Mouse (Mus musculus) erythroblast, embryonic 14.5 days (primary cell): ENCODE measurements around the gene Extl2. TPM values are rescaled to one million over a fixed set of nuclear protein-coding genes. Genes with fewer than 3 reads are reported as not detected.

Experiments
- H3K27me3 ChIP-seq: 2 replicates; pipeline ENCODE4 v1.6.1; 2012; ENCODE audit warnings: inconsistent platforms; ENCODE audit not compliant: control insufficient read depth
- H3K36me3 ChIP-seq: 2 replicates; pipeline ENCODE4 v1.6.1; 2012; ENCODE audit warnings: mild to moderate bottlenecking, inconsistent platforms; ENCODE audit not compliant: control insufficient read depth
- H3K4me1 ChIP-seq: 2 replicates; pipeline ENCODE4 v1.6.1; 2012; ENCODE audit warnings: inconsistent platforms; ENCODE audit not compliant: control insufficient read depth
- H3K4me3 ChIP-seq: replicated peaks from 2 replicates; pipeline ENCODE3; 2012; ENCODE audit warnings: moderate library complexity, mild to moderate bottlenecking, inconsistent platforms
- H3K9me3 ChIP-seq: 2 replicates; pipeline ENCODE4 v1.6.1; 2012; ENCODE audit warnings: low read length, inconsistent platforms, mixed read lengths; ENCODE audit not compliant: control insufficient read depth
- GATA1 ChIP-seq: IDR thresholded peaks from 2 replicates; pipeline ENCODE4 v1.6.1; 2012; ENCODE audit warnings: low read length, inconsistent platforms, mixed read lengths
- TAL1 ChIP-seq: IDR thresholded peaks from 3 replicates; pipeline ENCODE4 v1.6.1; 2012; ENCODE audit warnings: low read length, inconsistent platforms, mixed read lengths
- polyA plus RNA-seq: library from polyadenylated mRNA; stranded (reverse); fragments of >175 nt; gene quantifications from 2 replicates; pipeline ENCODE4 v1.2.3, GENCODE M21; 2012

Extl2 gene
- polyA plus RNA-seq, 1 experiment: not detected

DNA sequence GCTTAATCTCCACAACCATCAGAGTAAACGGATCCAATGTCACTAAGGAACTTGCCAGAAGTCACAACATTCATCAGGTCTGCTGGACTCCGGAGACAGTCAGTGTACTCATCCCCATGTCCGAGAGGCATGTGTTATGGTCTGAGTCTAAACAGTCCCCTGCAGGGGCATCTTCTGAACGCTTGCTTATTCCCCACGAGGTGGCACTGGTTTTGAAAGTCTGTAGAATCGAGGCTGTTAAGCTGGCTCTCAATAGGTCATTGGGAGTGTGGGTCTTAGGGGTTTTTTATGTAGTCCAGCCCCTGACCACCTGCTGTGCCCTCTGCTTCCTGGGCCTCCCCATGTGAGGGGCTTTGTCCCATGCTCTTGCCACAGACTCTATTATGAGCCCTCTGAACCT, 49.8 kb downstream of the Extl2 start:
- no peaks in the 10 kb centered on the region for H3K36me3 ChIP-seq
- no peaks in the 10 kb centered on the region for H3K9me3 ChIP-seq
- TF ChIP-seq TAL1 (no peak), GATA1 (no peak)
- H3K27me3 ChIP-seq: no peaks in the 10 kb centered on the region
- no peaks in the 10 kb centered on the region for H3K4me1 ChIP-seq
- no peak overlapping the region for H3K4me3 ChIP-seq

DNA sequence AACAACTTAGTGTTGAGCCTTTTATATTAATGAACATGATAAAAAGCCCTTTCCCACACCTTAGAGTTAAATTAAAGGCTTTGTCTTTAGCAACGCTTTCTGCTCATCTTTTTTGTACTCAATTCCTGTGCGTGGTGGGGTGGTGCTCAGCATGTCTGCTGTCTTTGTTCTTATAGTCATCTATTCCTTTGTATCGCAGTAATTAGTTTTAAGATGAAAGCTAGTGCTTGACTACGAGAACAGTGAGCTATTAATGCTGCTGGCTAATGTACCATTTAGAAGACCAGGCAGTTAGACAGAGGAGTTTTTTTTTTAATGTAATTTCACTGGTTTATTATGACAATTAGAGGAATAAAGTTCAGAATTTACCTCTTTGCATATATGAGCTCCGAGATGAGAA, 53.1 kb downstream of the Extl2 start:
- TF ChIP-seq GATA1: no peak
- Histone ChIP-seq H3K9me3 (no peaks in the 10 kb centered on the region), H3K4me3 (no peak overlapping the region), H3K36me3 (no peaks in the 10 kb centered on the region), H3K4me1 (no peaks in the 10 kb centered on the region), H3K27me3 (no peaks in the 10 kb centered on the region)

DNA sequence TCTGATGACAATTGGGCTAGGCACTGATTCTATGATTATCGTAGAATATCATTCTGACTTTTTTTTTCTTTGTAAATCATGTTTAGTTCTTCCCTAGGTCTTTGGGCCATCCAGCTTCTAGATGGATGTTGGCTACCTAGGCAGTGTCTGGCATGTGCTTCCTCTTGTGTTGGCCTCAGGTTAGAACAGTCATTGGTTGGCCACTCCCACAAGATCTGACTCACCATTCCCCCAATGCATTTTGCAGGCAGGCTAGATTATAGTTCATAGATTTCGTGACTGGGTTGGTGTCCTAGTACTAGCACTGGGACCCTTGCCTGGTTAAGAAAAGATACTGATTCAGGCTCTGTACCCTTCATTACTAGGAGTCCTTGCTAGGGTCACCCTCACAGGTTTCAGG, 54.9 kb downstream of the Extl2 start:
- Histone ChIP-seq H3K4me1 (no peaks in the 10 kb centered on the region), H3K4me3 (no peak overlapping the region), H3K9me3 (no peaks in the 10 kb centered on the region), H3K27me3 (no peaks in the 10 kb centered on the region), H3K36me3 (no peaks in the 10 kb centered on the region)
- TF ChIP-seq TAL1 (no peak), GATA1 (no peak)

DNA sequence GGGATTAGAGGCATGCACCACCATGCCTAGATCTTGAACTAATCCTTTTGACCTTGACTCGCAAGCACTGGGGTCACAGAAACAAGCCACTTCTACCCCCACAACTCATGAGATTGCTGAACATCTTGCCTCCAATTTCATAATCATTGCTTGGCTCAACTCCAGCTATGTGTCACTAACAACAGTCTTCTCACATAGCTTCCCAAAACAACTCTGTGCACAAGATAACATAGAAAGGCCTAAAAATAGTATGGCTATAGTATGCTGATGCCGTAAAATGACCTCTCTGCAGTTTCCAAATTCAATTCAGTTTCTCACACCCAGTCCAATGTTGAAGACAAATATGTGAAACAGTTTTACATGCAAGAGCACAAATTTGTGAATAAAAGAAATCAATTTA, 65.3 kb downstream of the Extl2 start:
- H3K4me3 ChIP-seq: no peak overlapping the region
- H3K4me1 ChIP-seq: no peaks in the 10 kb centered on the region
- H3K9me3 ChIP-seq: no peaks in the 10 kb centered on the region
- no peaks in the 10 kb centered on the region for H3K27me3 ChIP-seq
- H3K36me3 ChIP-seq: no peaks in the 10 kb centered on the region
- no peak for TF ChIP-seq GATA1
- TF ChIP-seq TAL1: no peak

DNA sequence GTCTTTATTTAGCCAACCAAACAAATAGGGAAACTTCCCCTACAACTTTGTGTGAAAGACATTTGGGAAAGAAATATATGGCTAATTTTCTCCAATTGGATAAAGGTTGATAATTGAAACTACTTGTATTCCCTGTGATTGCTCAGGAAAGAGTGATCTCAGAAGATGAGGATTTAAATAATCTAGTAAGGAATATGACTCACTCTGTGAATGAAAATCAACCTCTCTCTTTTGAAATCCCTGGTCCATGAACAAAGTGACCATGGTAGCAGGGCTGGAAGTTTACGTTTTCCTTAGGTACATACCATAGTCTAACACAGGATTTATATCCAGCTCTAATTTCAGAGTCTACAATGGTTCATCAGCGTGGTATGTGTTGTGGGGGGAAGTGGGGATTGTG, 69.5 kb downstream of the Extl2 start:
- H3K4me1 ChIP-seq: no peaks in the 10 kb centered on the region
- TF ChIP-seq GATA1 (no peak), TAL1 (no peak)
- no peaks in the 10 kb centered on the region for H3K9me3 ChIP-seq
- no peak overlapping the region for H3K4me3 ChIP-seq
- H3K27me3 ChIP-seq: no peaks in the 10 kb centered on the region
- no peaks in the 10 kb centered on the region for H3K36me3 ChIP-seq

DNA sequence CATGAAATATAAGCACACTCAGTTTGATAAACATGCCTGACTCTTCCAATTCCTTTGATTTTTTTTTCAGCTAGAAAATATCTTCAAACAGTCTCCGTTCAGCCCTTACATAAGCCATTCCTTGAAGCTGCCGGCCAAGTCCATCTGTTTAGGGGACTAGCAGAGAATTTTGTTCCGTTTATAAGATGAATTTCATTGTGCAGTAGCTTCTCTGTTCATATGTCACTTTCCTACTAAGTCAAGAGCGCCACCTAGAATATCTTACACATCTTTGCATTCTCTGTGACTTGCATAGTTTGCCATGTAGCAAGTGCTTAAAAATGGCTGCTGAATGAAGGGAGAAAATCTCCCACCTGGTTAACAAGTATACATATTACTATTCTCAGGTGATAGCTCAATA, 71.2 kb downstream of the Extl2 start:
- TF ChIP-seq TAL1 (no peak), GATA1 (no peak)
- H3K36me3 ChIP-seq: no peaks in the 10 kb centered on the region
- H3K4me3 ChIP-seq: no peak overlapping the region
- H3K9me3 ChIP-seq: no peaks in the 10 kb centered on the region
- H3K27me3 ChIP-seq: no peaks in the 10 kb centered on the region
- no peaks in the 10 kb centered on the region for H3K4me1 ChIP-seq

Other genes with a start within 250 kb of the Extl2 start
- gene Dph5, start 119.6 kb upstream of the Extl2 start, polyA plus RNA-seq: 0.12 and 0.14 TPM in 2 replicates
- gene Slc30a7, start 56 bp upstream of the Extl2 start, polyA plus RNA-seq: 0.02 and 0.05 TPM in 2 replicates
- 0.02 and 0.16 TPM in 2 replicates for gene Vcam1, start 122.2 kb downstream of the Extl2 start, polyA plus RNA-seq
- gene Gpr88, start 246.0 kb downstream of the Extl2 start, polyA plus RNA-seq: not detected in 2 replicates